Comparison of ENCODE assay signal across 8 mouse cellular contexts in the genomic region with DNA sequence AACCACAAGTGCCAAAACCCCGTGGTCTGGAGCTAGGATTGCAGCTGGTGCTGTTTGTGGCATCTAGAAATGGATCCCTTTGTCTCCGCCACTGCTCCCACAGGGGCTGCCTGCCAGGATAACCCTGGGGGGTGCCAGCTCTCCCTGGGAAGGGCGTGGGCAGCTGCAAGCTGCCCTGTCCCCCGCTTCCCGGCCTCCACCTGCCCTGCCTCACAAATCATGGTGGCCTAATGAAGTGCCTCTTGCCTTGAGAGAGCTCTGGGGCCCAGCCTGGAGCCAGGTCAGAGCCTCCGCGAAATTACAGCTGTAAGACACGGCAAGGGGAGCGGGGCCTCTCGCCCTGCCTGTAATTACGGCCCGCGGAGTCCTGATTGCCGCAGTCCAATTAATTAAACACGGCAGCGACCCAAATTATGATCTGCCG.
DNase-seq lines count a peak whose midpoint lies in the region; ATAC-seq and TF ChIP-seq lines count a peak whose summit lies in the region.

No protein-coding gene starts in this region.

- WGBS in heart, embryonic 13.5 days, result 42% methylated on average over 17 of the region's 17 CpGs
- WGBS in hindbrain, embryonic 10.5 days, result 35% methylated on average over 17 of the region's 17 CpGs
- 50% methylated on average over 17 of the region's 17 CpGs for WGBS in midbrain, embryonic 10.5 days
- WGBS in cerebellum, adult 2 months, result 46% methylated on average over 17 of the region's 17 CpGs

- H3K4me2 ChIP-seq in heart, embryonic 13.5 days, result peak overlapping the region; percentile 39

- no peak for ATAC-seq in heart, embryonic 13.5 days (ENCODE audit: extremely low read depth, insufficient number of reproducible peaks, low FRiP score, low TSS enrichment)

- no peak overlapping the region for H3K4me3 ChIP-seq in heart, embryonic 13.5 days
- H3K4me3 ChIP-seq in brown adipose tissue, adult 24 weeks (ENCODE audit: insufficient read depth, low read depth, low read length), result no peak overlapping the region
- no peak overlapping the region for H3K4me3 ChIP-seq in hindbrain, embryonic 10.5 days
- H3K4me3 ChIP-seq in midbrain, embryonic 10.5 days, result no peak overlapping the region
- H3K4me3 ChIP-seq in cerebellum, adult 2 months (replicated peaks; ENCODE audit: insufficient read depth, low read depth, low read length), result no peak overlapping the region

- no peaks in the 10 kb centered on the region; the same call in 1 of the 2 replicates for H3K27me3 ChIP-seq in heart, embryonic 13.5 days (replicated peaks)
- H3K27me3 ChIP-seq in hindbrain, embryonic 10.5 days (ENCODE audit: insufficient read depth, poor library complexity, severe bottlenecking), result peaks cover 39% of the 10 kb centered on the region
- peaks cover 32% of the 10 kb centered on the region for H3K27me3 ChIP-seq in midbrain, embryonic 10.5 days (ENCODE audit: low read depth, poor library complexity, severe bottlenecking)
- H3K27me3 ChIP-seq in cerebellum, adult 2 months (ENCODE audit: control insufficient read depth, insufficient read depth, low read length), result no peaks in the 10 kb centered on the region

- no peak overlapping the region for H3K27ac ChIP-seq in heart, embryonic 13.5 days (replicated peaks)
- H3K27ac ChIP-seq in brown adipose tissue, adult 24 weeks (replicated peaks; ENCODE audit: low read depth, low read length), result peak overlapping the region; percentile 90
- H3K27ac ChIP-seq in hindbrain, embryonic 10.5 days, result peak overlapping the region; percentile 76
- peak overlapping the region; percentile 63 for H3K27ac ChIP-seq in midbrain, embryonic 10.5 days (replicated peaks)
- no peak overlapping the region for H3K27ac ChIP-seq in cerebellum, adult 2 months (ENCODE audit: insufficient read depth, low read length)

- TF ChIP-seq POLR2A in cerebellum, adult 2 months (IDR thresholded peaks at IDR 0.05; ENCODE audit: borderline replicate concordance, insufficient read depth, low read length), result no peak

- DNase-seq in heart, postnatal 14 days, result no peak
- no peak for DNase-seq in hindbrain, embryonic 10.5 days (ENCODE audit: low spot score)
- no peak for DNase-seq in midbrain, embryonic 10.5 days (ENCODE audit: low spot score)
- DNase-seq in spleen, postnatal 10 days (ENCODE audit: low spot score in 2 of 2), result no peak
- DNase-seq in kidney, postnatal 14 days, result no peak
- DNase-seq in cerebellum, adult 2 months, result no peak

- intact Hi-C loops in heart, postnatal 14 days (cut with DNase I), result no loop called here

- peaks cover 27% of the 10 kb centered on the region for H3K4me1 ChIP-seq in heart, embryonic 13.5 days
- peaks cover 7% of the 10 kb centered on the region for H3K4me1 ChIP-seq in brown adipose tissue, adult 24 weeks (ENCODE audit: control insufficient read depth, insufficient read depth, insufficient read length, low read length)
- H3K4me1 ChIP-seq in hindbrain, embryonic 10.5 days (replicated peaks), result peaks cover 63% of the 10 kb centered on the region
- H3K4me1 ChIP-seq in midbrain, embryonic 10.5 days, result peaks cover 57% of the 10 kb centered on the region
- H3K4me1 ChIP-seq in cerebellum, adult 2 months (ENCODE audit: control insufficient read depth, insufficient read depth, low read length), result no peaks in the 10 kb centered on the region; the same call in 1 of the 2 replicates

- peak overlapping the region; percentile 64 for H3K9ac ChIP-seq in heart, embryonic 13.5 days

- no peaks in the 10 kb centered on the region for H3K9me3 ChIP-seq in heart, embryonic 13.5 days
- H3K9me3 ChIP-seq in hindbrain, embryonic 10.5 days, result no peaks in the 10 kb centered on the region
- H3K9me3 ChIP-seq in midbrain, embryonic 10.5 days (replicated peaks), result no peaks in the 10 kb centered on the region

- no peaks in the 10 kb centered on the region for H3K36me3 ChIP-seq in heart, embryonic 13.5 days
- H3K36me3 ChIP-seq in hindbrain, embryonic 10.5 days, result no peaks in the 10 kb centered on the region
- no peaks in the 10 kb centered on the region for H3K36me3 ChIP-seq in midbrain, embryonic 10.5 days

- no peak for TF ChIP-seq CTCF in cerebellum, adult 2 months (IDR thresholded peaks at IDR 0.05; ENCODE audit: borderline replicate concordance, insufficient read depth, low read depth, low read length)

Comparison
In these comparisons a context has a peak if more than half of its experiments do, and no peak if none do; other contexts are left out.
1. H3K27ac ChIP-seq: peak in brown adipose tissue, adult 24 weeks (single experiment), hindbrain, embryonic 10.5 days (single experiment) and midbrain, embryonic 10.5 days (single experiment); none in heart, embryonic 13.5 days (single experiment) and cerebellum, adult 2 months (single experiment).